Mouse (Mus musculus): ENCODE measurements around the gene Pik3r5.

DNA sequence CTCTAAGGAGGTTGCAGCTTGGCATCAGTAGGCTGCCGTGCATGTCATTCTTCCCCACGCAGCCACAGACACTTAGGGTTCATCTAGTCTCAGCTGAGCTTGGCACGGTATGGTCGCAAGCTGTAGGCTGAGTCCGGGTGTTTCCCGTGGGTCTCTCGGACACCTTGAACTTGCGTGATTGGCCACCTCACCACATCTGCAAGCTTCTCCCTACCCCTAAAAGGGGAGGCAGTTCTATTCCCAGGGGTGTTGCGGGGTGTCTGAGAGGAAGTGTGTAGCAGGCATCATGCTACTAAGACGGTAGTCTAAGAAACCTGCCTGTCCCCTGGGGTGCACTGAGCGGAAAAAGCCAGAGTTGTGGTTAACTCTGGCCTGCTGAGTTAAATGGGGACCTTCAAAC is 66.6 kb downstream of the Pik3r5 start:
- TF ChIP-seq CTCF (IDR thresholded peaks at IDR 0.05; ENCODE audit: low read depth, low read length), result no peak
- no peak for TF ChIP-seq GATA1 (IDR thresholded peaks at IDR 0.05; ENCODE audit: borderline replicate concordance, low read length)
- no peak for TF ChIP-seq TAL1 (conservative IDR thresholded peaks at IDR 0.05; ENCODE audit: low read depth, low read length)

Data from G1E (cell line).